Mouse (Mus musculus) MEL (cell line): ENCODE data around the gene Car12. TPM values are rescaled to one million over a fixed set of nuclear protein-coding genes. Genes with fewer than 3 reads are reported as not detected.

ENCODE experiments used
- DNase-seq: peaks from one replicate; pipeline ENCODE4 v3.0.0; 2011; ENCODE audit warnings: low read depth, low spot score
- H3K27ac ChIP-seq: 2 replicates; pipeline ENCODE4 v1.5.1; 2012; ENCODE audit warnings: low read depth, mild to moderate bottlenecking, control low read depth, low read length, moderate library complexity; ENCODE audit not compliant: control insufficient read depth
- H3K27me3 ChIP-seq, 2 experiments: fragments of 150-350 bp in 1 of 2; sonication (generic) in 1 of 2; 2 replicates each; pipeline ENCODE4 v1.6.1; 2012; ENCODE audit warnings: low read length in 2 of 2, mild to moderate bottlenecking in 2 of 2, improper control_type of control experiment in 1 of 2, moderate library complexity in 1 of 2; ENCODE audit not compliant: insufficient read depth in 2 of 2, control insufficient read depth in 1 of 2
- H3K36me3 ChIP-seq, 2 experiments: 2 replicates each; pipeline ENCODE4 v1.6.1; 2012 to 2014; ENCODE audit warnings: low read length in 2 of 2, improper control_type of control experiment in 1 of 2, inconsistent platforms in 1 of 2, mild to moderate bottlenecking in 1 of 2; ENCODE audit not compliant: insufficient read depth in 2 of 2, control insufficient read depth in 1 of 2
- H3K4me1 ChIP-seq, 2 experiments: fragments of 150-350 bp in 1 of 2; sonication (generic) in 1 of 2; 2 replicates each; pipeline ENCODE4 v1.6.1; 2012; ENCODE audit warnings: low read length in 2 of 2, improper control_type of control experiment in 1 of 2, mild to moderate bottlenecking in 1 of 2; ENCODE audit not compliant: insufficient read depth in 2 of 2, control insufficient read depth in 1 of 2
- H3K4me3 ChIP-seq, 2 experiments: fragments of 150-350 bp in 1 of 2; sonication (generic) in 1 of 2; 2 replicates each; pipeline ENCODE4 v1.5.1; 2012; ENCODE audit warnings: low read depth in 2 of 2, low read length in 2 of 2, mild to moderate bottlenecking in 2 of 2, moderate library complexity in 2 of 2, control low read depth in 1 of 2, improper control_type of control experiment in 1 of 2; ENCODE audit not compliant: control insufficient read depth in 1 of 2, insufficient read depth in 1 of 2
- H3K79me2 ChIP-seq: 2 replicates; pipeline ENCODE4 v1.6.1; 2012; ENCODE audit warnings: mild to moderate bottlenecking, low read length, moderate library complexity; ENCODE audit not compliant: control insufficient read depth, poor library complexity, insufficient read depth
- H3K9ac ChIP-seq: 2 replicates; pipeline ENCODE4 v1.6.1; 2012; ENCODE audit warnings: low read depth, mild to moderate bottlenecking, control low read depth, low read length, moderate library complexity; ENCODE audit not compliant: control insufficient read depth, poor library complexity, severe bottlenecking
- H3K9me3 ChIP-seq: fragments of 150-350 bp; sonication (generic); replicated peaks from 2 replicates; pipeline ENCODE4 v1.6.1; 2012; ENCODE audit warnings: mild to moderate bottlenecking, low read length, improper control_type of control experiment, moderate library complexity; ENCODE audit not compliant: insufficient read depth
- BHLHE40 ChIP-seq: IDR thresholded peaks from 2 replicates; pipeline ENCODE4 v1.6.1; 2012; ENCODE audit warnings: low read depth, mild to moderate bottlenecking, inconsistent platforms, low read length, improper control_type of control experiment, borderline replicate concordance
- EP300 ChIP-seq, 2 experiments: IDR thresholded peaks; 2 replicates each; pipeline ENCODE4 v1.6.1; 2011; ENCODE audit warnings: improper control_type of control experiment in 2 of 2, low read length in 2 of 2, low read depth in 1 of 2, mild to moderate bottlenecking in 1 of 2
- GABPA ChIP-seq: IDR thresholded peaks from 2 replicates; pipeline ENCODE4 v1.6.1; 2012; ENCODE audit warnings: low read depth, mild to moderate bottlenecking, inconsistent platforms, low read length, improper control_type of control experiment, moderate library complexity
- GATA1 ChIP-seq: IDR thresholded peaks from 2 replicates; pipeline ENCODE4 v1.6.1; 2011; ENCODE audit warnings: low read depth, low read length, improper control_type of control experiment
- HCFC1 ChIP-seq: IDR thresholded peaks from 2 replicates; pipeline ENCODE4 v1.6.1; 2012; ENCODE audit warnings: low read depth, mild to moderate bottlenecking, inconsistent platforms, low read length, improper control_type of control experiment, moderate library complexity
- MXI1 ChIP-seq: IDR thresholded peaks from 2 replicates; pipeline ENCODE4 v1.6.1; 2011; ENCODE audit warnings: mild to moderate bottlenecking, low read depth, low read length, improper control_type of control experiment
- MYB ChIP-seq: IDR thresholded peaks from 2 replicates; pipeline ENCODE4 v1.6.1; 2011; ENCODE audit warnings: mild to moderate bottlenecking, low read depth, low read length, improper control_type of control experiment
- NELFE ChIP-seq: IDR thresholded peaks from 2 replicates; pipeline ENCODE4 v1.6.1; 2011; ENCODE audit warnings: low read depth, low read length, improper control_type of control experiment
- POLR2A ChIP-seq, 2 experiments: IDR thresholded peaks; 2 replicates each; pipeline ENCODE4 v1.6.1; 2011 to 2012; ENCODE audit warnings: low read length in 2 of 2, mild to moderate bottlenecking in 2 of 2, control low read depth in 1 of 2, improper control_type of control experiment in 1 of 2, low read depth in 1 of 2, moderate library complexity in 1 of 2; ENCODE audit not compliant: control insufficient read depth in 1 of 2, insufficient read depth in 1 of 2, poor library complexity in 1 of 2
- RCOR1 ChIP-seq: IDR thresholded peaks from 2 replicates; pipeline ENCODE4 v1.6.1; 2012; ENCODE audit warnings: low read depth, mild to moderate bottlenecking, inconsistent platforms, low read length, improper control_type of control experiment
- SIN3A ChIP-seq: IDR thresholded peaks from 2 replicates; pipeline ENCODE4 v1.6.1; 2012; ENCODE audit warnings: low read length, improper control_type of control experiment, inconsistent platforms
- SMC3 ChIP-seq: IDR thresholded peaks from 2 replicates; pipeline ENCODE4 v1.6.1; 2011; ENCODE audit warnings: low read depth, low read length, improper control_type of control experiment
- TBP ChIP-seq: IDR thresholded peaks from 2 replicates; pipeline ENCODE4 v1.8.0; 2011; ENCODE audit warnings: low read depth, low read length, improper control_type of control experiment
- USF1 ChIP-seq: IDR thresholded peaks from 2 replicates; pipeline ENCODE4 v1.6.1; 2014; ENCODE audit warnings: low read depth, mild to moderate bottlenecking, inconsistent platforms, low read length, improper control_type of control experiment, moderate library complexity
- ZNF384 ChIP-seq: IDR thresholded peaks from 2 replicates; pipeline ENCODE4 v1.6.1; 2012; ENCODE audit warnings: low read depth, mild to moderate bottlenecking, inconsistent platforms, low read length, improper control_type of control experiment
- polyA plus RNA-seq, 2 experiments: library from polyadenylated mRNA; stranded (reverse) in 1 of 2; unstranded in 1 of 2; fragments of >175 nt in 1 of 2; fragments of >200 nt in 1 of 2; gene quantifications; 2 replicates each; pipeline versions ENCODE4 v1.2.1 to v1.2.4; 2012; ENCODE audit warnings: low replicate concordance in 2 of 2, low read depth in 1 of 2; ENCODE audit not compliant: insufficient read length in 2 of 2, insufficient read depth in 1 of 2, missing spikeins in 1 of 2
- total RNA-seq: library from RNA; depleted of rRNA; stranded (reverse); fragments of 300-350 nt; gene quantifications from 2 replicates; pipeline ENCODE4 v1.2.3, GENCODE M21; 2012; rRNA removed

Gene Car12
- total RNA-seq, result 0.77 and 1.1 TPM in 2 replicates
- polyA plus RNA-seq, result 1 to 10 TPM in 1 of 2 experiments, not detected in 1; 1.8 TPM

DNA sequence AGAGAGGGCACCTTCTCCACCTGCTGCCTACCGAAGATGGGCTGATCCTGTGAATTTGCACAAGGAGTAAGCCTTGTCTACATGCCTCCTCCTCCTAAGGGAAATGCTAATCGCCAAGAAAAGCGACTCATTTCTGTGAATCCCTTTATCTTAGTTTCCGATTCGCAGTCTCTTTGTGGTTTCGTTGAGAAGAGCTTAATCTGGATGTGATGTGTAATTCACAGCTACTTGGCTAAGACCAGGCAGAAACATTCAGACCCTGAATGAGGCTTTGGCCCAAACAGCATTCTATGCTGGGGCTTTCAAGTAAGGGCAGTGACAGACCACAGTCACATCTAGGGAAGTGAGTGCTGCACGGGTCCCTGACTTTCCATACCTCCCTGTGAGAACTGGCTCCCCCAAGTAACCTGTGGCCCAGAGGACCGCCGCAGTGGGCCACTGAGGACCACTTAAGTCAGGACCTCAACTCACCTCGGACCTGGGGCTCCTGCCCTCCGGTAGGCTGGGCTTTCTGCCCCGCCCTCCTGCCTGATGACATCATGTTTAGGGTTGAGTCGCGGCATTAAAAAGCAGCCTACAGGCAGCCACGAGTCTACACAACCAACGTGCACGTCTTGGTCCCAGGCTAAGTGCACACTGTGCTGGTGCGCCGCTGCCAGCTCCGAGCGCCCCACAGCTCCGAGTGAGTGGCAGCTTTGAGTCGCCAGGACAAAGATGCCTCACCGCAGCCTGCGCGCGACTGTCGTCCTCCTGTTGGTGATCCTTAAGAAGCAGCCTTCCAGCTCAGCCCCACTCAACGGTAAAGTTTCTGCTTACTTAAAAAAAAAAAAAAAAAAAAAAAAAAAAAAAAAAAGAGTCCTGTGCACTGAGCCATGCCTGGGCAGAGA lies at the start of gene Car12:
Gene Car12, plus strand, starts transcription at position 552 of the 887 bp plus-strand sequence.
- peaks cover 1 to 4% of the 10 kb centered on the region in 2 experiments; a peak in 2 of 4 replicates for H3K27me3 ChIP-seq
- no peak within 1 kb of the TSS for H3K27ac ChIP-seq
- peak within 1 kb of the TSS; percentile 38 for H3K9ac ChIP-seq
- H3K79me2 ChIP-seq, result no peaks in the 10 kb centered on the region
- no peaks in the 10 kb centered on the region for H3K9me3 ChIP-seq
- H3K36me3 ChIP-seq, result no peaks in the 10 kb centered on the region
- peaks cover 0 to 12% of the 10 kb centered on the region in 2 experiments; a peak in 2 of 4 replicates for H3K4me1 ChIP-seq
- DNase-seq, result peak; percentile 77
- H3K4me3 ChIP-seq, result peak within 1 kb of the TSS; percentile 41 to 42
- TF ChIP-seq SMC3, result peak; percentile 26; the same call in 1 of the 2 replicates
- TF ChIP-seq BHLHE40, result no peak
- TF ChIP-seq GATA1, result peak; percentile 36; the same call in 1 of the 2 replicates
- TF ChIP-seq GABPA, result no peak
- peak; percentile 72 for TF ChIP-seq RCOR1
- peak; percentile 49; the same call in 1 of the 2 replicates for TF ChIP-seq MXI1
- peak in 1 of 2 experiments; percentile 38; a peak in 1 of 4 replicates for TF ChIP-seq POLR2A (IDR thresholded peaks at IDR 0.05; ENCODE audit: control insufficient read depth in 1 of 2, insufficient read depth in 1 of 2, low read depth in 1 of 2, low read length in 2 of 2, poor library complexity in 1 of 2)
- TF ChIP-seq EP300 (IDR thresholded peaks at IDR 0.05; ENCODE audit: low read depth in 1 of 2, low read length in 2 of 2), result 0 out of 4 replicates have a peak, but pooled peaks of 1 of the 2 experiments have one; percentile 32
- peak; percentile 30; the same call in 1 of the 2 replicates for TF ChIP-seq HCFC1
- TF ChIP-seq ZNF384, result peak; percentile 86
- TF ChIP-seq TBP, result 0 out of 2 replicates have a peak, but pooled peaks have one; percentile 22
- no peak for TF ChIP-seq MYB
- TF ChIP-seq SIN3A, result peak; percentile 40; the same call in 1 of the 2 replicates

DNA sequence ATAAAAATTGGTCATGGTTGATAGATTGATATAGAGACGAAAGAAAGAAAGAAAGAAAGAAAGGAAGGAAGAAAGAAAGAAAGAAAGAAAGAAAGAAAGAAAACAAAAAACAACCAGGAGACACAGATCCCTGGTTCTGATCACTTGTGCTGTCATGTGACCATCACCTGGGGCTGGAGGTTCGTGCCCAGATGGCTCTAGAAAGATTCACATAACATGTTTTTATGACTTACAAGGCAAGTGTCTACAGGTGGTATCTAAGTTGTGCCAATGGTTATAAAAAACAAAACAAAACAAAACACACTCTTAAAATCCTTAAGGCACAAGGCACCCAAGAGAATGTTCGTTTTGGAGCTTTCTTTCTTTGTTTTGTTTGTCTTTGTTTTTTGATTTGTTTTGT lies 49.7 kb upstream of the Car12 start:
- Histone ChIP-seq H3K4me3 (peak overlapping the region; percentile 10 to 48; a peak in 3 of 4 replicates), H3K4me1 (no peaks in the 10 kb centered on the region), H3K36me3 (no peaks in the 10 kb centered on the region), H3K27me3 (no peaks in the 10 kb centered on the region; a peak in 2 of 4 replicates), H3K9me3 (no peaks in the 10 kb centered on the region), H3K79me2 (no peaks in the 10 kb centered on the region), H3K9ac (peak overlapping the region; percentile 18; the same call in 1 of the 2 replicates), H3K27ac (no peak overlapping the region)
- no peak for TF ChIP-seq HCFC1
- TF ChIP-seq NELFE, result no peak
- TF ChIP-seq EP300 (IDR thresholded peaks at IDR 0.05; ENCODE audit: low read depth in 1 of 2, low read length in 2 of 2), result no peak
- peak; percentile 63 for TF ChIP-seq USF1
- no peak for DNase-seq
